Mouse (Mus musculus) megakaryocyte progenitor cell, adult 5-6 weeks (primary cell): ENCODE results near the gene Dnmt3a. TPM values are rescaled to one million over a fixed set of nuclear protein-coding genes. Genes with fewer than 3 reads are reported as not detected.

Source experiments
- ATAC-seq: replicated peaks from 2 replicates; pipeline ENCODE4 v1.8.0; 2016; ENCODE audit warnings: mild to moderate bottlenecking, moderate TSS enrichment, inconsistent platforms; ENCODE audit not compliant: poor library complexity
- total RNA-seq, 2 experiments: library from RNA; stranded (forward) in 1 of 2; stranded (reverse) in 1 of 2; fragments of 157-497, 149-512 nt in 1 of 2; fragments of 200-1000 nt in 1 of 2; gene quantifications; 2 replicates each; pipeline versions ENCODE4 v1.2.3 to v1.2.4; 2015 to 2017

The Dnmt3a gene
- total RNA-seq, 2 experiments from 2014 or later = 19.4 to 20.4 TPM

- no peak for ATAC-seq
Observed at GRCm38 (mm10) chr12:3850165-3850564, 44.4 kb downstream of the Dnmt3a start.

- no peak for ATAC-seq
Observed at GRCm38 (mm10) chr12:3850731-3851130, 44.9 kb downstream of the Dnmt3a start.

GRCm38 (mm10) chr12:3851179-3851578, 45.4 kb downstream of the Dnmt3a start:
- no peak for ATAC-seq

- peak; percentile 36; the same call in 1 of the 2 replicates for ATAC-seq
Observed at GRCm38 (mm10) chr12:3852521-3852920, 46.7 kb downstream of the Dnmt3a start.

- ATAC-seq = no peak
Observed at GRCm38 (mm10) chr12:3854419-3854818, 48.6 kb downstream of the Dnmt3a start.

GRCm38 (mm10) chr12:3855762-3856501, 50.1 kb downstream of the Dnmt3a start:
- peak; percentile 80 for ATAC-seq

- ATAC-seq = no peak
Observed at GRCm38 (mm10) chr12:3856748-3857147, 50.9 kb downstream of the Dnmt3a start.

GRCm38 (mm10) chr12:3857231-3857630, 51.4 kb downstream of the Dnmt3a start:
- no peak for ATAC-seq

GRCm38 (mm10) chr12:3857773-3858172, 52.0 kb downstream of the Dnmt3a start:
- ATAC-seq = no peak

GRCm38 (mm10) chr12:3858754-3859153, 52.9 kb downstream of the Dnmt3a start:
- ATAC-seq = no peak

- ATAC-seq = no peak
Observed at GRCm38 (mm10) chr12:3859545-3859944, 53.7 kb downstream of the Dnmt3a start.

- no peak for ATAC-seq
Observed at GRCm38 (mm10) chr12:3860005-3860404, 54.2 kb downstream of the Dnmt3a start.

- peak; percentile 62 for ATAC-seq
Observed at GRCm38 (mm10) chr12:3861665-3862228, 55.9 kb downstream of the Dnmt3a start.

- ATAC-seq = 0 out of 2 replicates have a peak, but pooled peaks have one; percentile 15
Observed at GRCm38 (mm10) chr12:3862253-3862652, 56.4 kb downstream of the Dnmt3a start.

GRCm38 (mm10) chr12:3864208-3864607, 58.4 kb downstream of the Dnmt3a start:
- ATAC-seq = no peak

GRCm38 (mm10) chr12:3865594-3865993, 59.8 kb downstream of the Dnmt3a start:
- no peak for ATAC-seq

- ATAC-seq = no peak
Observed at GRCm38 (mm10) chr12:3866654-3867370, 61.0 kb downstream of the Dnmt3a start.

GRCm38 (mm10) chr12:3868115-3868514, 62.3 kb downstream of the Dnmt3a start:
- ATAC-seq = no peak

GRCm38 (mm10) chr12:3868676-3869458, 63.1 kb downstream of the Dnmt3a start:
- peak; percentile 18 for ATAC-seq

- ATAC-seq = no peak
Observed at GRCm38 (mm10) chr12:3870024-3870423, 64.2 kb downstream of the Dnmt3a start.

GRCm38 (mm10) chr12:3870859-3871462, 65.2 kb downstream of the Dnmt3a start:
- ATAC-seq = peak; percentile 80
